Mouse (Mus musculus) ZHBTc4 (cell line): ENCODE data around the gene Mettl22.
A peak's percentile ranks its signal among the peaks of the same experiment; 100 is the strongest.

Experiments
- DNase-seq: peaks from one replicate; pipeline ENCODE4 v3.0.0-alpha.2; 2011; ENCODE audit warnings: low read depth, low spot score

The Mettl22 gene

GRCm38 (mm10) chr16:8509894-8510293 is 39.3 kb downstream of the Mettl22 start:
- no peak for DNase-seq

GRCm38 (mm10) chr16:8512830-8513229 is 42.2 kb downstream of the Mettl22 start:
- DNase-seq: peak; percentile 33

- DNase-seq: peak; percentile 94
Observed at GRCm38 (mm10) chr16:8513236-8513906, 42.8 kb downstream of the Mettl22 start, which contains the start of gene Abat. Gene Abat (plus strand): TSS chr16:8513429.

GRCm38 (mm10) chr16:8514180-8514579 is 43.6 kb downstream of the Mettl22 start:
- DNase-seq: no peak

GRCm38 (mm10) chr16:8520525-8520924 is 49.9 kb downstream of the Mettl22 start:
- DNase-seq: no peak

GRCm38 (mm10) chr16:8521322-8521721 is 50.7 kb downstream of the Mettl22 start:
- DNase-seq: no peak

GRCm38 (mm10) chr16:8523480-8524144 is 53.0 kb downstream of the Mettl22 start:
- DNase-seq: peak; percentile 73

- DNase-seq: peak; percentile 32
Observed at GRCm38 (mm10) chr16:8524163-8524847, 53.7 kb downstream of the Mettl22 start.

GRCm38 (mm10) chr16:8525293-8525692 is 54.7 kb downstream of the Mettl22 start:
- DNase-seq: no peak

GRCm38 (mm10) chr16:8525877-8526276 is 55.3 kb downstream of the Mettl22 start:
- peak; percentile 16 for DNase-seq

GRCm38 (mm10) chr16:8529389-8529788 is 58.8 kb downstream of the Mettl22 start:
- DNase-seq: no peak

GRCm38 (mm10) chr16:8530018-8530417 is 59.4 kb downstream of the Mettl22 start:
- peak; percentile 12 for DNase-seq

GRCm38 (mm10) chr16:8532461-8532860 is 61.9 kb downstream of the Mettl22 start:
- DNase-seq: peak; percentile 64

GRCm38 (mm10) chr16:8532894-8533293 is 62.3 kb downstream of the Mettl22 start:
- DNase-seq: peak; percentile 94

GRCm38 (mm10) chr16:8533477-8533876 is 62.9 kb downstream of the Mettl22 start:
- peak; percentile 77 for DNase-seq

GRCm38 (mm10) chr16:8534466-8535200 is 64.0 kb downstream of the Mettl22 start:
- peak; percentile 81 for DNase-seq

- no peak for DNase-seq
Observed at GRCm38 (mm10) chr16:8535411-8535810, 64.8 kb downstream of the Mettl22 start.

GRCm38 (mm10) chr16:8539150-8539865 is 68.7 kb downstream of the Mettl22 start:
- no peak for DNase-seq
